Mouse (Mus musculus) heart, embryonic 10.5 days (tissue): Measurements from ENCODE around the gene Klkb1. TPM values are rescaled to one million over a fixed set of nuclear protein-coding genes. Genes with fewer than 3 reads are reported as not detected.
"Not testable (repeated sequence)": the region's sequence is repeated elsewhere in the genome, so short reads cannot be mapped to it uniquely, and the experiment has no call there.

Experiments
- DNase-seq: peaks from one replicate; pipeline ENCODE4 v3.0.0-alpha.2; 2017; ENCODE audit warnings: low spot score
- H3K27ac ChIP-seq: fragments of 300-500 bp; sonication (generic); 2 replicates; pipeline ENCODE4 v1.5.1; 2016; ENCODE audit warnings: mild to moderate bottlenecking
- H3K27me3 ChIP-seq: fragments of 300-500 bp; sonication (generic); 2 replicates; pipeline ENCODE4 v1.6.1; 2016; ENCODE audit warnings: mild to moderate bottlenecking; ENCODE audit not compliant: poor library complexity, insufficient read depth, severe bottlenecking
- H3K36me3 ChIP-seq: fragments of 300-500 bp; sonication (generic); 2 replicates; pipeline ENCODE4 v1.6.1; 2016; ENCODE audit warnings: mild to moderate bottlenecking, moderate library complexity
- H3K4me1 ChIP-seq: fragments of 300-500 bp; sonication (generic); 2 replicates; pipeline ENCODE4 v1.6.1; 2016; ENCODE audit warnings: mild to moderate bottlenecking
- H3K4me3 ChIP-seq: fragments of 300-500 bp; sonication (generic); 2 replicates; pipeline ENCODE4 v1.5.1; 2016; ENCODE audit warnings: mild to moderate bottlenecking, moderate library complexity
- H3K9me3 ChIP-seq: fragments of 300-500 bp; sonication (generic); 2 replicates; pipeline ENCODE4 v1.6.1; 2016; ENCODE audit warnings: mild to moderate bottlenecking, moderate library complexity
- WGBS: fragments of 180-500 bp; shearing (Covaris S2); methylation state at CpG from one replicate; pipeline ENCODE4 v1.1.7; 2016; 5-methylcytosine and 5-hydroxymethylcytosine counted together
- polyA plus RNA-seq: library from polyadenylated mRNA; unstranded; fragments of >200 nt; fragmentation: Nextera tagmentation; extraction: Ambion mirVana; gene quantifications from 2 replicates; pipeline ENCODE4 v1.2.1, GENCODE M21; 2016

Gene Klkb1
- not detected in 2 replicates for polyA plus RNA-seq

DNA sequence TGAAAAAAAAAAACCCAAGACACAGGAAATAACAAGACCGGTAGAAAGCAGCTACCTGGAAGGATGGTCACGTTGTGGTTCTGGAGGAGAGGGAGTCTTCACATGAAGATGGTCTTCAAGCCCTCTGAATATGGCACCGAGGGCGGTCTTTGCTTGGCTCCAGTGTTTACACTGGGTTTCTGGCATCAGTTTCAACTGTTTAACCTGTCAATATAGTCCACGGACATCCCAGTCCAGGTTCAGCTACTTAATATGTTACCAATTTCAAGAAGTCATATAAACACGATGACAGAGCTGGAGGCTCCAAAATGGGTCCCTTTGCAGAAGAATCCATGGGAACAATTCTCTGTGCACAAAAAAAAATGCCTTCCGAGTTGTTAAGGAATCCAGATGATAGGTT is at the start of gene Klkb1:
Gene Klkb1, minus strand, starts transcription at position 173 of the 400 bp plus-strand sequence.
- no peaks in the 10 kb centered on the region for H3K4me1 ChIP-seq
- H3K27ac ChIP-seq: no peak within 1 kb of the TSS
- no peak for DNase-seq
- no peaks in the 10 kb centered on the region for H3K36me3 ChIP-seq
- 82% methylated on average over 7 of the region's 7 CpGs for WGBS
- H3K9me3 ChIP-seq: no peaks in the 10 kb centered on the region
- H3K4me3 ChIP-seq: no peak within 1 kb of the TSS
- H3K27me3 ChIP-seq: no peaks in the 10 kb centered on the region

DNA sequence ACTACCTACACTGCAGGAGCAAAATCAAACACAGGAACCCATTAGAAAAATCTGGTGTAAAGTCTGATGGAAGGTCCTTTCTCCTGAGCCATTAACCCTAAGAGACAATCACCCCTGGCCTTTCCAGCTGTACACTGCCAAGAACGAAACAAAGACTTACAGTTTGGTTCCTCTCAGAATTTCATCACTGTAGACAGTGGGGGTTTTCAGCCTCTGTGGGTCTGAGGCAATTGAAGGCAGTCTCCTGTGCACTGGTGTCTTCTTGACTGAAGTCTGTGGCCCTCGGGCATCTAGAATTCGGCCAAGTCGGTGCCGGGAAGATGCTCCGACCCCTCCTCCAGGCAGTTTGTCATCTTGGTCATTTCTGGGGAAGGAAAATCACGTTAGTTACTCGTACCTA is 49.6 kb upstream of the Klkb1 start:
- WGBS: 86% methylated on average over 8 of the region's 8 CpGs
- H3K4me1 ChIP-seq: no peaks in the 10 kb centered on the region
- no peak for DNase-seq
- no peak overlapping the region for H3K4me3 ChIP-seq
- H3K36me3 ChIP-seq: peaks cover 3% of the 10 kb centered on the region; the same call in 1 of the 2 replicates
- H3K27ac ChIP-seq: no peak overlapping the region
- no peaks in the 10 kb centered on the region for H3K27me3 ChIP-seq
- H3K9me3 ChIP-seq: no peaks in the 10 kb centered on the region

GRCm38 (mm10) chr8:45341630-45342628 is 47.3 kb upstream of the Klkb1 start:
- H3K27ac ChIP-seq: no peak overlapping the region
- 89% methylated on average over 12 of the region's 12 CpGs for WGBS
- H3K9me3 ChIP-seq: no peaks in the 10 kb centered on the region
- no peak overlapping the region for H3K4me3 ChIP-seq
- H3K36me3 ChIP-seq: peaks cover 3% of the 10 kb centered on the region; the same call in 1 of the 2 replicates
- no peak for DNase-seq
- no peaks in the 10 kb centered on the region for H3K27me3 ChIP-seq
- H3K4me1 ChIP-seq: no peaks in the 10 kb centered on the region

GRCm38 (mm10) chr8:45333493-45333892 is 38.8 kb upstream of the Klkb1 start:
- 0 out of 2 replicates have a peak, but pooled peaks cover 6% of the 10 kb centered on the region for H3K4me1 ChIP-seq
- no peaks in the 10 kb centered on the region for H3K36me3 ChIP-seq
- no peaks in the 10 kb centered on the region for H3K9me3 ChIP-seq
- H3K27ac ChIP-seq: peak overlapping the region; percentile 67; the same call in 1 of the 2 replicates
- no peak for DNase-seq
- H3K27me3 ChIP-seq: 0 out of 2 replicates have a peak, but pooled peaks cover 6% of the 10 kb centered on the region
- 2% methylated on average over 8 of the region's 8 CpGs for WGBS
- peak overlapping the region; percentile 81 for H3K4me3 ChIP-seq

DNA sequence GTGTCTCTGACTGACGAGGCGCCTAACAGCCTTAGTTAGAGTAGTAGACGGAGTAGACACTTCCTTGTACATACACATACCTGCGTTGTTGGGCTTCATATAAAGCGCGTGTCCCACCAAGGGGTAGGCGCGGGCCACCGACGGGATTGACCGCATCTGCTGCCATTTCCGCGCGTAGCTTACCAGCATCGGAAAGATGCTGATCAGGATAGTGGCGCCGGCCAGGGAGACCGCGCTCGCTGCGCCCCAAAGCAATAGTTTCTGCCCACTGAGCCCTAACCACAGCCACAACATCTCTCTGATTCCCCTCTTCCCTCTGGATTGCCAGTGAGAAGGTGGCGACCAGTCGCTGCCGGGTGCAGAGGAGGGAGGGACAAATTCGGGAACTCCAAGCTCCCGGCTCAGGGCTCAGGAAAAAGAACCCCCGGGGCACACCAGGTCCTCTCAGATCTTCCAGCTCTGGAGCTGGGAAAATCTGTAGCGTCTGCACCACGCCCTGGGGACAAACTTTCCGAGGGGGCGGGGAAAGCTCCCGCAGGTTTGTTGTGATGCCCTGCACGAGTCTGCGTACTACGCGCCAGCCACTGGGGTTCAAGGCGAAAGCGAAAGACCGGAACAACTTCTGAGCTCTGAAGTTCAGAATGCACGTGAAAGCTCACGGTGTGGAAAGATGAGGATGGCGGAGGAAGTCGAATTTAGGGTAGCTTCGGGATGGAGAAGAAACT is 38.2 kb upstream of the Klkb1 start, which contains the start of gene Cyp4v3:
Gene Cyp4v3, minus strand, starts transcription at position 532 of the 725 bp plus-strand sequence.
- 0 out of 2 replicates have a peak, but pooled peaks cover 6% of the 10 kb centered on the region for H3K27me3 ChIP-seq
- H3K36me3 ChIP-seq: no peaks in the 10 kb centered on the region
- H3K27ac ChIP-seq: peak within 1 kb of the TSS; percentile 67
- peak within 1 kb of the TSS; percentile 81 for H3K4me3 ChIP-seq
- WGBS: under 1% methylated on average over 44 of the region's 44 CpGs
- 0 out of 2 replicates have a peak, but pooled peaks cover 6% of the 10 kb centered on the region for H3K4me1 ChIP-seq
- peak; percentile 78 for DNase-seq
- H3K9me3 ChIP-seq: no peaks in the 10 kb centered on the region

DNA sequence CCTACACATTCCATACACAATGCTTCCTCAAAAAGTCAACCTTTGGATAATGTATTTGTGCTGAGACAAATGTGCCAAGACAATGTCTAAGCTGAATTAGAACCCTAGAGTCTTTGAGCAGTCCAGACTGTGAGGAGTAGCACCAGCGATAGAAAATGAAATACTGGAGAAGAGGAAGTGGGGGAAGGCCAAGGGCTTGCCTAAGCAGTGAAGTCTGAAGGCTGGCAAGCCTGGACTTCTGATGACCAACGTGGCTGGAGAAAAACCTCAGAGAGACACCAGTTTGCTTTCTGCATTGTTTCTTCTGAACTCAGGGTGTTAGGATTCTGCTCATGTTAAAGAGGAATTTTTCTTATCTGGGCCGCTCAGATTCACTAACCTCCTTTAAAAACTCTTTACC is 36.2 kb upstream of the Klkb1 start:
- Histone ChIP-seq H3K9me3 (no peaks in the 10 kb centered on the region), H3K27ac (no peak overlapping the region), H3K36me3 (no peaks in the 10 kb centered on the region), H3K4me3 (no peak overlapping the region), H3K4me1 (0 out of 2 replicates have a peak, but pooled peaks cover 6% of the 10 kb centered on the region), H3K27me3 (0 out of 2 replicates have a peak, but pooled peaks cover 6% of the 10 kb centered on the region)
- WGBS: 68% methylated on average over 3 of the region's 3 CpGs
- DNase-seq: no peak

DNA sequence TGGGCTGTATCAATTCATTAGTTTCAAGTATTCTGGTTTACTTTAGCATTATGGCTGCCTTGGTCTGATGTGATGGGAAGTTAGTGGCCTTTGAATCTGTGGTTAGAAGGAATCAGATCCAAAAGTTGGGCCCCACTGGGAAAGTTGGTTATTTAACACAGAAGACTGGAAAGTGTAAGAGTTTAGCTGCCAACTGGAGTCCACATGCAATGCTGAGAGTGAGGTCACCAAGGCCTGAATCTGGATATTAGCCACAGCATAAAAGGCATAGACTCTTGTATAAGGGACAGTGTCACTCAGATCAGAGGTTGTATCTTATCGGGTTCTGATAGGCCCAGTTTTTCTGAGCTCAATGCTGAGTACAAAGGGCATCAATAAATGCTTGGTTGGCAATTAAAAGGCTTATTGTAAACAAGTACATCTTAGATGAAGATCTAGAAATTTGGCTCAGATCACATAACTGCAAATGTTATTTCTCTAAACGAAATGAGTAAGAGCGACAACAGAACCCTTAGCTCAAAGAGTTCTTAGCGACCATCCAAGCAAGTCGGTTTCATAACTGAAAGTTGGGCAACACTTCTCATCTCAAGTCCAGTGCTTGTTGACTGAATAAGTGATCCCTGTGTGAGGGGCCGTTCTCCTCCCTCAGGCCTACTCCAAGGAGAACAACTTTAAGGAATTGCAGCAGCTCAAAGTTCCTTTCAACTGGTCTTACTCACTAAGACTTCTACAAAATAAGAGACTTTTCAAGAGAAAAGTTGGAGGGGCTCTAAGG is 34.7 kb upstream of the Klkb1 start:
- H3K36me3 ChIP-seq: no peaks in the 10 kb centered on the region
- H3K4me1 ChIP-seq: 0 out of 2 replicates have a peak, but pooled peaks cover 6% of the 10 kb centered on the region
- H3K27me3 ChIP-seq: 0 out of 2 replicates have a peak, but pooled peaks cover 6% of the 10 kb centered on the region
- H3K27ac ChIP-seq: no peak overlapping the region
- H3K4me3 ChIP-seq: no peak overlapping the region
- DNase-seq: no peak
- 84% methylated on average over 6 of the region's 6 CpGs for WGBS
- H3K9me3 ChIP-seq: no peaks in the 10 kb centered on the region

- not testable (repeated sequence) for H3K36me3 ChIP-seq, H3K4me3 ChIP-seq, DNase-seq, H3K27ac ChIP-seq, H3K4me1 ChIP-seq, H3K27me3 ChIP-seq, H3K9me3 ChIP-seq
Measured at GRCm38 (mm10) chr8:45327076-45327475, 32.4 kb upstream of the Klkb1 start.

DNA sequence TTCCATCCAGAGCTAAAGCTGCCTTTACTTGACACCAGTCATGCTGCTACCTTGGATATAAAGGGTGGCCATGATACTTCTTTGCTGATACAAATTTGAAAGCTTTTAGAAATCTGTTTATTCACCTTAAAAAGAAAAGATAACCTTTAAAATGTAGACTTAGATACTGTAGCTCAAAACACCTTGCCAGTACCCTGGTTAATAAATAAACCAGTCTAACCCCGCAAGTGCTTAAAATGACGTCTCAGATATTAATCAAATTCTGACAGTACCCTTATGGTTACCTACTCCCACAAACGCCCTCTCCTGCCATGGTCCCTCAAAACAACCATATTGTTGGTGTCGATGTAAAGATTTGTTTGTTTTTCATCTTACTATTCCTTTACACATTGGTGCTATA is 29.5 kb upstream of the Klkb1 start:
- 86% methylated on average over 4 of the region's 4 CpGs for WGBS
- Histone ChIP-seq H3K27ac (no peak overlapping the region), H3K4me3 (no peak overlapping the region), H3K27me3 (no peaks in the 10 kb centered on the region), H3K9me3 (no peaks in the 10 kb centered on the region), H3K4me1 (no peaks in the 10 kb centered on the region), H3K36me3 (no peaks in the 10 kb centered on the region)
- DNase-seq: no peak

- no peak for DNase-seq
- WGBS: 82% methylated on average over 2 of the region's 2 CpGs
- no peak overlapping the region for H3K27ac ChIP-seq
- H3K4me3 ChIP-seq: no peak overlapping the region
- H3K27me3 ChIP-seq: no peaks in the 10 kb centered on the region
- no peaks in the 10 kb centered on the region for H3K4me1 ChIP-seq
- no peaks in the 10 kb centered on the region for H3K9me3 ChIP-seq
- H3K36me3 ChIP-seq: no peaks in the 10 kb centered on the region
Measured at GRCm38 (mm10) chr8:45321365-45321764, 26.7 kb upstream of the Klkb1 start.

GRCm38 (mm10) chr8:45320930-45321329 is 26.3 kb upstream of the Klkb1 start:
- Histone ChIP-seq H3K4me3 (no peak overlapping the region), H3K4me1 (no peaks in the 10 kb centered on the region), H3K27me3 (no peaks in the 10 kb centered on the region), H3K27ac (no peak overlapping the region), H3K36me3 (no peaks in the 10 kb centered on the region), H3K9me3 (no peaks in the 10 kb centered on the region)
- WGBS: 75% methylated on average over 1 of the region's 1 CpGs
- DNase-seq: no peak

- 88% methylated on average over 4 of the region's 4 CpGs for WGBS
- no peaks in the 10 kb centered on the region for H3K27me3 ChIP-seq
Measured at GRCm38 (mm10) chr8:45310967-45311366, 16.3 kb upstream of the Klkb1 start.

More at GRCm38 (mm10) chr8:45310967-45311366, 16.3 kb upstream of the Klkb1 start:
- Histone ChIP-seq H3K4me3 (no peak overlapping the region), H3K27ac (no peak overlapping the region), H3K9me3 (no peaks in the 10 kb centered on the region), H3K36me3 (no peaks in the 10 kb centered on the region), H3K4me1 (no peaks in the 10 kb centered on the region)
- DNase-seq: no peak
